Mouse (Mus musculus): Measurements from ENCODE around the gene Dpt. TPM values are rescaled to one million over a fixed set of nuclear protein-coding genes. Genes with fewer than 3 reads are reported as not detected.

The Dpt gene
- polyA plus RNA-seq (2015; fragmentation: Nextera tagmentation; extraction: Ambion mirVana), result 0.11 and 0.38 TPM in 2 replicates

GRCm38 (mm10) chr1:164796471-164796870 is at the start of gene Dpt:
Gene Dpt, plus strand, starts transcription at chr1:164796644.
- no peak within 1 kb of the TSS for H3K4me3 ChIP-seq (ENCODE audit: low read depth, low read length)
- no peak for ATAC-seq
- no peaks in the 10 kb centered on the region for H3K9me3 ChIP-seq (replicated peaks; ENCODE audit: control insufficient read depth, low read length, poor library complexity, severe bottlenecking)
- H3K36me3 ChIP-seq (ENCODE audit: control insufficient read depth, insufficient read depth, low read length), result no peaks in the 10 kb centered on the region
- 95% methylated on average over 8 of the region's 8 CpGs for WGBS
- H3K27me3 ChIP-seq (ENCODE audit: control insufficient read depth, insufficient read depth, low read depth, low read length), result no peaks in the 10 kb centered on the region
- H3K4me2 ChIP-seq (ENCODE audit: low read length), result no peak within 1 kb of the TSS
- H3K4me1 ChIP-seq (ENCODE audit: control insufficient read depth, insufficient read depth, low read length), result no peaks in the 10 kb centered on the region
- H3K9ac ChIP-seq (ENCODE audit: low read depth, low read length), result no peak within 1 kb of the TSS
- H3K27ac ChIP-seq (ENCODE audit: low read length), result no peak within 1 kb of the TSS

DNA sequence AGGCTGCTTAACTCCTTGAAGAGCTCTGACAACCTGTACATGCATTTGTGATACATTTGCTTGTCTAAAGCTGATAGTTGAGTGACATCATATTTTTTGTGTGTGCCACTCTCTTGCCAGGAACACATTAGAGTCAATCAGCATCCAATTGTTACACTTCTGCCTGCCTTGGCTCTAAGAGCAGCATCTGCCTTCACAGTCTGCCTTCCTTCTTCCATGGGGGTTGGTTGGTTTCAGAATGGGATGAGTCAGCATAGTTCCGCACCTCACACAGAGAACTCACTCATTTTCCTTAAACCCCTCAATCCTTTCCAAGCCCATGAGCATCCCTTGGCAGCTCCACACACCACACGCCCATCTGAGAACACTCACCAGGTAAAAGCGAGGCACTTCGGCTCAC is 42.7 kb upstream of the Dpt start:
- H3K4me1 ChIP-seq (ENCODE audit: control insufficient read depth, insufficient read depth, low read length), result peaks cover 4% of the 10 kb centered on the region
- no peak overlapping the region for H3K9ac ChIP-seq (ENCODE audit: low read depth, low read length)
- H3K36me3 ChIP-seq (ENCODE audit: control insufficient read depth, insufficient read depth, low read length), result no peaks in the 10 kb centered on the region
- no peak for ATAC-seq
- no peak overlapping the region for H3K4me3 ChIP-seq (ENCODE audit: low read depth, low read length)
- no peak overlapping the region for H3K27ac ChIP-seq (ENCODE audit: low read length)
- WGBS, result 93% methylated on average over 4 of the region's 4 CpGs
- no peaks in the 10 kb centered on the region for H3K9me3 ChIP-seq (replicated peaks; ENCODE audit: control insufficient read depth, low read length, poor library complexity, severe bottlenecking)
- no peak overlapping the region for H3K4me2 ChIP-seq (ENCODE audit: low read length)
- no peaks in the 10 kb centered on the region for H3K27me3 ChIP-seq (ENCODE audit: control insufficient read depth, insufficient read depth, low read depth, low read length)

DNA sequence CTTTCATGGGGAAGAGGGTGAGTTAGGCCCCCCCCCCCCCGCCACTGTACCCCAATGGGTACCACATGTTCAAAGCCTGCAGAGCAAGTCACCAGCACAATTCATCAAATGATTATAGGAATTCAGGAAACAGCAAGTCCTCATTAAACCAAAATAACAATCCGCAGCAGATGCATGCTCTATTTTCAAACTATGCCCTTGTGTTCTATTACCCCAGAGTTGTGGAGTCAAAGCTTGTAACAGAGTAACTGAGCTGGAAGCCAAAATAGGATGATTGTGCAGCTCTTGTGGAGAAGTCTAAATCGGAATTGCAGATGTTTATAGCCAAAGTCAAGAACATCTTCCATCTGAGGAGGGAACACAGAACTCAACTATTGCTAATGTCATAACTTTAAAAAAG is 40.8 kb upstream of the Dpt start:
- no peak overlapping the region for H3K27ac ChIP-seq (ENCODE audit: low read length)
- H3K9ac ChIP-seq (ENCODE audit: low read depth, low read length), result no peak overlapping the region
- no peaks in the 10 kb centered on the region for H3K36me3 ChIP-seq (ENCODE audit: control insufficient read depth, insufficient read depth, low read length)
- no peak overlapping the region for H3K4me2 ChIP-seq (ENCODE audit: low read length)
- ATAC-seq, result no peak
- peaks cover 5% of the 10 kb centered on the region for H3K4me1 ChIP-seq (ENCODE audit: control insufficient read depth, insufficient read depth, low read length)
- H3K4me3 ChIP-seq (ENCODE audit: low read depth, low read length), result no peak overlapping the region
- H3K9me3 ChIP-seq (replicated peaks; ENCODE audit: control insufficient read depth, low read length, poor library complexity, severe bottlenecking), result no peaks in the 10 kb centered on the region
- 92% methylated on average over 3 of the region's 3 CpGs for WGBS
- H3K27me3 ChIP-seq (ENCODE audit: control insufficient read depth, insufficient read depth, low read depth, low read length), result no peaks in the 10 kb centered on the region

DNA sequence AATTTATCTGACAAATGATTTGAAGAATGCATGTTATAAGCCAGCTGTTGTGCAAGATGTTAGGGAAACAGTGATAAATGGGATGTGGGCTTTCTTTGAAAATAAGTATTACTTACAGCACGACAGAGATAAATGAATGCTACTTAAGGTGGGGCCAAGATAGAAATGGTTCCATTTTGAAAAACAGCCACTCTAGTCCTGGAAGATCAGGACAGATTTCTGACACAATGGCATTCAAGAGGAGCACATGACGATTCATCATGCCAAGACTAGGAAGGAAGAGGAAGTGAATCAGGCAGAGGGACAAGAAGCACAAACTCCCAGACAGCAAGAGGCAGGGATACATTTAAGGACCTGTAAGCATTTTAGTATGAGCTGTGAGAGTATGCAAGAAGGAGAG is 39.5 kb upstream of the Dpt start:
- H3K36me3 ChIP-seq (ENCODE audit: control insufficient read depth, insufficient read depth, low read length), result no peaks in the 10 kb centered on the region
- no peak overlapping the region for H3K9ac ChIP-seq (ENCODE audit: low read depth, low read length)
- no peaks in the 10 kb centered on the region for H3K27me3 ChIP-seq (ENCODE audit: control insufficient read depth, insufficient read depth, low read depth, low read length)
- no peak overlapping the region for H3K4me3 ChIP-seq (ENCODE audit: low read depth, low read length)
- 80% methylated on average over 2 of the region's 2 CpGs for WGBS
- H3K4me1 ChIP-seq (ENCODE audit: control insufficient read depth, insufficient read depth, low read length), result peaks cover 5% of the 10 kb centered on the region
- ATAC-seq, result no peak
- H3K9me3 ChIP-seq (replicated peaks; ENCODE audit: control insufficient read depth, low read length, poor library complexity, severe bottlenecking), result no peaks in the 10 kb centered on the region
- no peak overlapping the region for H3K27ac ChIP-seq (ENCODE audit: low read length)
- H3K4me2 ChIP-seq (ENCODE audit: low read length), result no peak overlapping the region

GRCm38 (mm10) chr1:164758401-164758800 is 38.0 kb upstream of the Dpt start:
- Histone ChIP-seq H3K4me1 (ENCODE audit: control insufficient read depth, insufficient read depth, low read length) (peaks cover 5% of the 10 kb centered on the region), H3K9ac (ENCODE audit: low read depth, low read length) (no peak overlapping the region), H3K4me3 (ENCODE audit: low read depth, low read length) (no peak overlapping the region), H3K36me3 (ENCODE audit: control insufficient read depth, insufficient read depth, low read length) (no peaks in the 10 kb centered on the region), H3K27ac (ENCODE audit: low read length) (no peak overlapping the region), H3K9me3 (replicated peaks; ENCODE audit: control insufficient read depth, low read length, poor library complexity, severe bottlenecking) (no peaks in the 10 kb centered on the region), H3K4me2 (ENCODE audit: low read length) (no peak overlapping the region), H3K27me3 (ENCODE audit: control insufficient read depth, insufficient read depth, low read depth, low read length) (no peaks in the 10 kb centered on the region)
- WGBS, result 55% methylated on average over 2 of the region's 2 CpGs
- ATAC-seq, result peak; percentile 62; the same call in 1 of the 2 replicates

- WGBS, result 71% methylated on average over 2 of the region's 2 CpGs
- Histone ChIP-seq H3K9me3 (replicated peaks; ENCODE audit: control insufficient read depth, low read length, poor library complexity, severe bottlenecking) (no peaks in the 10 kb centered on the region), H3K9ac (ENCODE audit: low read depth, low read length) (no peak overlapping the region), H3K4me3 (ENCODE audit: low read depth, low read length) (no peak overlapping the region), H3K4me2 (ENCODE audit: low read length) (no peak overlapping the region), H3K36me3 (ENCODE audit: control insufficient read depth, insufficient read depth, low read length) (no peaks in the 10 kb centered on the region), H3K4me1 (ENCODE audit: control insufficient read depth, insufficient read depth, low read length) (peaks cover 5% of the 10 kb centered on the region), H3K27me3 (ENCODE audit: control insufficient read depth, insufficient read depth, low read depth, low read length) (no peaks in the 10 kb centered on the region), H3K27ac (ENCODE audit: low read length) (no peak overlapping the region)
- no peak for ATAC-seq
Observed at GRCm38 (mm10) chr1:164762276-164762675, 34.2 kb upstream of the Dpt start.

DNA sequence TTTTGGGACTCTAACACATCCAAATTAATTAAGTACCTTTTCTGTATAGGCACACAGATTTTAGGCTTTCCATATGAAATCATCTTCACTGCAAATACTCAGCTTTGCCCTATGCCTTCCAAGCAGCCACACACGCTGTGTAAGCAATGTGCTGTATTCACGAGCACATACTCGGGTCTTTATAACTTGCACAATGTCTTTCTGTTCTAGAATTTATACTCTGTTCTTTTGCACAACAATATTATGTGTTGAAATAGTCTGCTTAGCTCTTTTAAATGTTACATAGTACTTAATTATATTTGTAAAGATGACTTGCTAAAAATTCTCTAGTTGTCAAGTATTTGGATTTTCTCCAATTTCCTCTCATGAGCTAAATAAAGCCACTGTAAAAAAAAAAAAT is 29.8 kb upstream of the Dpt start:
- Histone ChIP-seq H3K27ac (ENCODE audit: low read length) (no peak overlapping the region), H3K36me3 (ENCODE audit: control insufficient read depth, insufficient read depth, low read length) (no peaks in the 10 kb centered on the region), H3K9ac (ENCODE audit: low read depth, low read length) (no peak overlapping the region), H3K9me3 (replicated peaks; ENCODE audit: control insufficient read depth, low read length, poor library complexity, severe bottlenecking) (no peaks in the 10 kb centered on the region), H3K4me3 (ENCODE audit: low read depth, low read length) (no peak overlapping the region), H3K4me2 (ENCODE audit: low read length) (no peak overlapping the region), H3K4me1 (ENCODE audit: control insufficient read depth, insufficient read depth, low read length) (no peaks in the 10 kb centered on the region), H3K27me3 (ENCODE audit: control insufficient read depth, insufficient read depth, low read depth, low read length) (no peaks in the 10 kb centered on the region)
- 84% methylated on average over 3 of the region's 3 CpGs for WGBS
- no peak for ATAC-seq

- Histone ChIP-seq H3K4me1 (ENCODE audit: control insufficient read depth, insufficient read depth, low read length) (no peaks in the 10 kb centered on the region), H3K9ac (ENCODE audit: low read depth, low read length) (no peak overlapping the region), H3K9me3 (replicated peaks; ENCODE audit: control insufficient read depth, low read length, poor library complexity, severe bottlenecking) (no peaks in the 10 kb centered on the region), H3K4me2 (ENCODE audit: low read length) (no peak overlapping the region), H3K27ac (ENCODE audit: low read length) (no peak overlapping the region), H3K4me3 (ENCODE audit: low read depth, low read length) (no peak overlapping the region), H3K27me3 (ENCODE audit: control insufficient read depth, insufficient read depth, low read depth, low read length) (no peaks in the 10 kb centered on the region), H3K36me3 (ENCODE audit: control insufficient read depth, insufficient read depth, low read length) (no peaks in the 10 kb centered on the region)
- ATAC-seq, result no peak
- WGBS, result 80% methylated on average over 7 of the region's 7 CpGs
Observed at GRCm38 (mm10) chr1:164770611-164771010, 25.8 kb upstream of the Dpt start.

GRCm38 (mm10) chr1:164780851-164781510 is 15.5 kb upstream of the Dpt start:
- H3K36me3 ChIP-seq (ENCODE audit: control insufficient read depth, insufficient read depth, low read length), result no peaks in the 10 kb centered on the region
- H3K27me3 ChIP-seq (ENCODE audit: control insufficient read depth, insufficient read depth, low read depth, low read length), result no peaks in the 10 kb centered on the region
- ATAC-seq, result no peak
- no peak overlapping the region for H3K27ac ChIP-seq (ENCODE audit: low read length)
- no peaks in the 10 kb centered on the region for H3K9me3 ChIP-seq (replicated peaks; ENCODE audit: control insufficient read depth, low read length, poor library complexity, severe bottlenecking)
- WGBS, result 42% methylated on average over 7 of the region's 7 CpGs
- no peaks in the 10 kb centered on the region for H3K4me1 ChIP-seq (ENCODE audit: control insufficient read depth, insufficient read depth, low read length)
- H3K9ac ChIP-seq (ENCODE audit: low read depth, low read length), result no peak overlapping the region
- H3K4me2 ChIP-seq (ENCODE audit: low read length), result no peak overlapping the region
- H3K4me3 ChIP-seq (ENCODE audit: low read depth, low read length), result no peak overlapping the region
